Mouse (Mus musculus): ENCODE data around the gene Triobp.
"Not testable (repeated sequence)": the region's sequence is repeated elsewhere in the genome, so short reads cannot be mapped to it uniquely, and the experiment has no call there.

DNA sequence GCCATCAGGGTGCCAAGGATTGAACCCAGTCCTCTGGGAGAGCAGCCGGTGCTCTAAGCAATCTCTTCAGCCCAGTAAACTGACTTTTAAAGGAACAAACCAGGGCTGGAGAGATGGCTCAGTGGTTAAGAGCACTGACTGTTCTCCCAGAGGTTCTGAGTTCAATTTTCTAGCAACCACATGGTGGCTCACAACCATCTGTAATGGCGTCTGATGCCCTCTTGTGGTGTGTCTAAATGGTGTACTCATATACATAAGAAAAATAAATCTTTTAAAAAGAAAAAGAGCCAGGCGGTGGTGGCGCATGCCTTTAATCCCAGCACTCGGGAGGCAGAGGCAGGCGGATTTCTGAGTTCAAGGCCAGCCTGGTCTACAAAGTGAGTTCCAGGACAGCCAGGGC, 60.3 kb downstream of the Triobp start:
- TF ChIP-seq CTCF, POLR2A (IDR thresholded peaks at IDR 0.05; ENCODE audit: extremely low read depth, insufficient read depth, low read length): not testable (repeated sequence)

Measured in cortical plate, adult 2 months (tissue).